In the genomic region with DNA sequence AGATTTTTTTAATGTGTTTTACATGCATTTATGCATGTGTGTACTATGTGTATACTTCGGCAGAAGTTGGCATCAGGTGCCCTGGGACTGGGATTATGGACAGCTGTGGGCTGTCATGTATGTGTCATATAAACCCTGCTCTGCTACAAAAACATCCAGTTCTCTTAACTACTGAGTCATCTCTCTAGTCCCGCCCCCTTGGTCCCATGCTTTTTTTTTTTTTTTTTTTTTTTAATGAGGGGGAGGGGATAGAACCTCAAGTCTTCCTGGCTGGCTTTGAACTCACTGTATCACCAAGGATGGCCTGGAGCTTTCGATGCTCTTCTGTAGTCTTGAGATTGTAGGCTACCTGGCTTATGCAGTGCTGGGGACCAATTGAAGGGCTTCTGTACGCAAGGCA, we compare ENCODE assay signal across 20 mouse cellular contexts.
DNase-seq lines count a peak whose midpoint lies in the region; TF ChIP-seq lines count a peak whose summit lies in the region.
"Had no signal": no experiment of that assay in that cellular context is flagged by ENCODE, and none has a peak within 500 bp of the region (broad histone marks: within the 10 kb centered on the region; RNA-seq: fewer than 3 reads in every experiment).

No protein-coding gene starts in this region.

- no peaks in the 10 kb centered on the region for H3K79me2 ChIP-seq in CH12.LX (replicated peaks; ENCODE audit: control insufficient read depth, extremely low read depth, insufficient read depth, poor library complexity, severe bottlenecking)

- no peak overlapping the region for H3K9ac ChIP-seq in CH12.LX (ENCODE audit: insufficient read depth, low read depth)
- H3K9ac ChIP-seq: embryonic facial prominence, embryonic 12.5 days; forebrain, embryonic 12.5 days had no signal

- H3K27ac ChIP-seq in CH12.LX (ENCODE audit: insufficient read depth, low read depth): no peak overlapping the region
- no peak overlapping the region for H3K27ac ChIP-seq in left cerebral cortex, adult 2 months
- H3K27ac ChIP-seq: embryonic facial prominence, embryonic 12.5 days; forebrain, embryonic 10.5 days; forebrain, embryonic 12.5 days had no signal

- no peak for TF ChIP-seq EP300 in CH12.LX (IDR thresholded peaks at IDR 0.05; ENCODE audit: low read length)

- DNase-seq in 3T3-L1 (ENCODE audit: low read depth, low spot score): peak; percentile 29
- DNase-seq in 416B (ENCODE audit: low read depth): peak; percentile 7
- no peak for DNase-seq in CH12.LX (ENCODE audit: extremely low read depth)
- DNase-seq in B cell, adult 2 months: no peak
- no peak for DNase-seq in left cerebral cortex, adult 2 months (ENCODE audit: extremely low spot score in 1 of 2, low spot score in 2 of 2)
- no peak for DNase-seq in gastrocnemius, postnatal 4 days (ENCODE audit: low spot score in 2 of 2)
- DNase-seq: adrenal gland, adult 2 months; adrenal gland, postnatal 10 days; adrenal gland, postnatal 25 days; cerebellum, adult 11 months; cerebellum, adult 18-20 months; cerebellum, adult 8-10 months; cerebellum, adult 9-11 months; cerebellum, postnatal 14 days; cerebellum, postnatal 36 days; embryo, embryonic 11 days had no signal

- TF ChIP-seq POLR2A in CH12.LX (IDR thresholded peaks at IDR 0.05; ENCODE audit: low read depth, low read length): no peak

- dilution Hi-C loops in CH12.LX (cut with MboI; ENCODE audit: extremely low pct_ligation_motif_present, extremely low pct_unique_long_range_greater_than_20kb, low sequenced_read_pairs): no loop called here

- TF ChIP-seq RAD21 in CH12.LX (IDR thresholded peaks at IDR 0.05; ENCODE audit: low read depth, low read length): no peak

- no peak overlapping the region for H3K4me2 ChIP-seq in CH12.LX (ENCODE audit: insufficient read depth, low read depth, poor library complexity, severe bottlenecking)
- H3K4me2 ChIP-seq: embryonic facial prominence, embryonic 12.5 days; forebrain, embryonic 12.5 days had no signal

- no peaks in the 10 kb centered on the region for H3K36me3 ChIP-seq in CH12.LX (replicated peaks in 1 of 2; ENCODE audit: control insufficient read depth in 1 of 2, insufficient read depth in 1 of 2, low read length in 1 of 2)
- H3K36me3 ChIP-seq: embryonic facial prominence, embryonic 12.5 days; forebrain, embryonic 12.5 days had no signal

- peaks cover 0 to 8% of the 10 kb centered on the region in 2 experiments; a peak in 2 of 4 replicates for H3K4me1 ChIP-seq in CH12.LX (ENCODE audit: control insufficient read depth in 1 of 2, insufficient read depth in 2 of 2)

- in situ Hi-C loops in CH12.LX (cut with MboI; ENCODE audit: low pct_ligation_motif_present, low pct_unique_long_range_greater_than_20kb, low sequenced_read_pairs): no loop called here

- no peaks in the 10 kb centered on the region for H3K9me3 ChIP-seq in CH12.LX (replicated peaks; ENCODE audit: low read length)
- H3K9me3 ChIP-seq: embryonic facial prominence, embryonic 12.5 days; forebrain, embryonic 10.5 days; forebrain, embryonic 12.5 days had no signal

- no peak overlapping the region for H3K4me3 ChIP-seq in CH12.LX (replicated peaks in 1 of 3; ENCODE audit: low read depth in 2 of 3, low read length in 2 of 3, poor library complexity in 1 of 3)
- H3K4me3 ChIP-seq in left cerebral cortex, adult 2 months: no peak overlapping the region
- H3K4me3 ChIP-seq: embryonic facial prominence, embryonic 12.5 days; erythroblast, embryonic 14.5 days; forebrain, embryonic 10.5 days; forebrain, embryonic 12.5 days had no signal

- no peak for TF ChIP-seq CTCF in CH12.LX (conservative IDR thresholded peaks at IDR 0.05 in 1 of 2, IDR thresholded peaks at IDR 0.05 in 1 of 2; ENCODE audit: low read depth in 2 of 2, low read length in 2 of 2)
- no peak for TF ChIP-seq CTCF in left cerebral cortex, adult 2 months (IDR thresholded peaks at IDR 0.05)

- intact Hi-C loops in left cerebral cortex, adult 2 months (cut with DNase I): no loop called here

- H3K27me3 ChIP-seq in CH12.LX (replicated peaks): no peaks in the 10 kb centered on the region
- H3K27me3 ChIP-seq: embryonic facial prominence, embryonic 12.5 days; forebrain, embryonic 12.5 days had no signal

TF ChIP-seq in CH12.LX, 34 proteins besides CTCF, POLR2A, EP300 and RAD21:
- TF ChIP-seq ZNF384 (IDR thresholded peaks at IDR 0.05; ENCODE audit: low read depth, low read length): peak; percentile 66; the same call in 1 of the 2 replicates
- TF ChIP-seq MAFK (IDR thresholded peaks at IDR 0.05; ENCODE audit: insufficient replicate concordance, low read length): no peak

Comparison
In these comparisons a context has a peak if more than half of its experiments do, and no peak if none do; other contexts are left out.
1. DNase-seq: peak in 3T3-L1 (single experiment) and 416B (single experiment); none in CH12.LX (single experiment), B cell, adult 2 months (0 of 2), left cerebral cortex, adult 2 months (0 of 2) and gastrocnemius, postnatal 4 days (0 of 2).